Mouse (Mus musculus) gastrocnemius, postnatal 14 days (tissue): Measurements from ENCODE around the gene Bcas2. TPM values are rescaled to one million over a fixed set of nuclear protein-coding genes. Genes with fewer than 3 reads are reported as not detected.
A peak's percentile ranks its signal among the peaks of the same experiment; 100 is the strongest.
"Not testable (repeated sequence)": the region's sequence is repeated elsewhere in the genome, so short reads cannot be mapped to it uniquely, and the experiment has no call there.

Experiments used
- DNase-seq: peaks from one replicate; pipeline ENCODE4 v3.0.0; 2021; ENCODE audit warnings: mixed read lengths
- intact Hi-C: fragments of 180-260 bp; cut with DNase I; formaldehyde crosslinking; loops from one replicate; pipeline ENCODE4 v1.15.1; 2025; ENCODE audit warnings: low total_unique reads
- total RNA-seq, 2 experiments: library from RNA; stranded (reverse); gene quantifications; 2 replicates each; pipeline ENCODE4 v1.2.3; 2021

Bcas2 gene
- total RNA-seq, 2 experiments from 2014 or later, result 40.3 to 47.4 TPM

- no peak for DNase-seq
- intact Hi-C loops, result no loop called here
These were observed 22.5 kb upstream of the Bcas2 start for GRCm38 (mm10) chr3:103148941-103149340.

GRCm38 (mm10) chr3:103153761-103154160, 17.7 kb upstream of the Bcas2 start:
- intact Hi-C loops, result no loop called here
- no peak for DNase-seq

- intact Hi-C loops, result no loop called here
- no peak for DNase-seq
These were observed 12.1 kb upstream of the Bcas2 start for GRCm38 (mm10) chr3:103159232-103159900.

- peak; percentile 73 for DNase-seq
- intact Hi-C loops, result loop anchor here (10.0 kb wide), 1 partner anchor 65 kb away; the partner anchor contains the start of gene Dennd2c
These were observed 1.7 kb upstream of the Bcas2 start for GRCm38 (mm10) chr3:103169771-103170170.

- no peak for DNase-seq
- intact Hi-C loops, result no loop called here
These were observed 1.2 kb downstream of the Bcas2 start for GRCm38 (mm10) chr3:103172615-103173014.

GRCm38 (mm10) chr3:103176740-103177139, 5.3 kb downstream of the Bcas2 start:
- intact Hi-C loops, result no loop called here

GRCm38 (mm10) chr3:103179527-103179926, 8.1 kb downstream of the Bcas2 start:
- DNase-seq, result no peak
- intact Hi-C loops, result no loop called here

More at GRCm38 (mm10) chr3:103176740-103177139, 5.3 kb downstream of the Bcas2 start:
- no peak for DNase-seq

GRCm38 (mm10) chr3:103181171-103181570, 9.7 kb downstream of the Bcas2 start:
- DNase-seq, result no peak
- intact Hi-C loops, result no loop called here

GRCm38 (mm10) chr3:103182821-103183220, 11.4 kb downstream of the Bcas2 start:
- no peak for DNase-seq
- intact Hi-C loops, result no loop called here

- intact Hi-C loops, DNase-seq: not testable (repeated sequence)
These were observed 13.0 kb downstream of the Bcas2 start for GRCm38 (mm10) chr3:103184467-103184866.

- no peak for DNase-seq
- intact Hi-C loops, result no loop called here
These were observed 17.0 kb downstream of the Bcas2 start for GRCm38 (mm10) chr3:103188451-103188850.

- intact Hi-C loops, result no loop called here
- DNase-seq, result no peak
These were observed 17.4 kb downstream of the Bcas2 start for GRCm38 (mm10) chr3:103188856-103189255.

- no peak for DNase-seq
- intact Hi-C loops, result no loop called here
These were observed 20.7 kb downstream of the Bcas2 start for GRCm38 (mm10) chr3:103192161-103192560.

GRCm38 (mm10) chr3:103193186-103193585, 21.7 kb downstream of the Bcas2 start:
- intact Hi-C loops, result no loop called here

GRCm38 (mm10) chr3:103196320-103196823, 24.9 kb downstream of the Bcas2 start:
- intact Hi-C loops, result no loop called here

More at GRCm38 (mm10) chr3:103193186-103193585, 21.7 kb downstream of the Bcas2 start:
- no peak for DNase-seq

GRCm38 (mm10) chr3:103199386-103199785, 27.9 kb downstream of the Bcas2 start:
- no peak for DNase-seq
- intact Hi-C loops, result no loop called here

More at GRCm38 (mm10) chr3:103196320-103196823, 24.9 kb downstream of the Bcas2 start:
- no peak for DNase-seq

GRCm38 (mm10) chr3:103201105-103201504, 29.6 kb downstream of the Bcas2 start:
- intact Hi-C loops, DNase-seq: not testable (repeated sequence)

- intact Hi-C loops, result no loop called here
These were observed 32.1 kb downstream of the Bcas2 start for GRCm38 (mm10) chr3:103203554-103203953.

GRCm38 (mm10) chr3:103204445-103204844, 33.0 kb downstream of the Bcas2 start:
- intact Hi-C loops, result no loop called here
- no peak for DNase-seq

More at GRCm38 (mm10) chr3:103203554-103203953, 32.1 kb downstream of the Bcas2 start:
- DNase-seq, result no peak

- DNase-seq, result no peak
- intact Hi-C loops, result no loop called here
These were observed 34.9 kb downstream of the Bcas2 start for GRCm38 (mm10) chr3:103206393-103206792.

- DNase-seq, result no peak
These were observed 36.3 kb downstream of the Bcas2 start for GRCm38 (mm10) chr3:103207749-103208148.

More at GRCm38 (mm10) chr3:103207749-103208148, 36.3 kb downstream of the Bcas2 start:
- intact Hi-C loops, result no loop called here
